ENCODE assay signal across 12 mouse cellular contexts in genomic region chr12:101020210-101021015, GRCm38 (mm10). TPM values are rescaled to one million over a fixed set of nuclear protein-coding genes. Genes with fewer than 3 reads are reported as not detected.
A peak's percentile ranks its signal among the peaks of the same experiment; 100 is the strongest.
DNase-seq lines count a peak whose midpoint lies in the region; ATAC-seq and TF ChIP-seq lines count a peak whose summit lies in the region.
"Had no signal": no experiment of that assay in that cellular context is flagged by ENCODE, and none has a peak within 500 bp of the region (broad histone marks: within the 10 kb centered on the region; RNA-seq: fewer than 3 reads in every experiment).

No protein-coding gene starts in this region.

- no peak overlapping the region for H3K4me2 ChIP-seq in forebrain, embryonic 12.5 days
- H3K4me2 ChIP-seq in lung, embryonic 14.5 days, result no peak overlapping the region
- H3K4me2 ChIP-seq in forebrain, embryonic 16.5 days (ENCODE audit: low read length), result no peak overlapping the region
- H3K4me2 ChIP-seq: limb, embryonic 12.5 days had no signal

- no peaks in the 10 kb centered on the region for H3K27me3 ChIP-seq in forebrain, embryonic 12.5 days
- H3K27me3 ChIP-seq in forebrain, embryonic 10.5 days (ENCODE audit: poor library complexity, severe bottlenecking), result no peaks in the 10 kb centered on the region
- no peaks in the 10 kb centered on the region for H3K27me3 ChIP-seq in lung, embryonic 14.5 days (ENCODE audit: insufficient read depth, low read length)
- H3K27me3 ChIP-seq in forebrain, embryonic 16.5 days (replicated peaks; ENCODE audit: control insufficient read depth, insufficient read depth, low read length), result no peaks in the 10 kb centered on the region

- WGBS in forebrain, embryonic 12.5 days, result 82% methylated on average over 15 of the region's 15 CpGs
- WGBS in forebrain, embryonic 10.5 days, result 90% methylated on average over 15 of the region's 15 CpGs
- 70% methylated on average over 15 of the region's 15 CpGs for WGBS in lung, embryonic 14.5 days
- 54% methylated on average over 15 of the region's 15 CpGs for WGBS in forebrain, embryonic 16.5 days

- 0 out of 2 replicates have a peak, but pooled peaks cover 4% of the 10 kb centered on the region for H3K9me3 ChIP-seq in forebrain, embryonic 12.5 days
- H3K9me3 ChIP-seq in forebrain, embryonic 10.5 days, result peaks cover 6% of the 10 kb centered on the region; the same call in 1 of the 2 replicates
- H3K9me3 ChIP-seq in lung, embryonic 14.5 days (ENCODE audit: low read depth, low read length), result no peaks in the 10 kb centered on the region
- no peaks in the 10 kb centered on the region for H3K9me3 ChIP-seq in forebrain, embryonic 16.5 days (ENCODE audit: control insufficient read depth, low read length)
- H3K9me3 ChIP-seq: limb, embryonic 12.5 days; midbrain, embryonic 10.5 days had no signal

- H3K4me1 ChIP-seq in forebrain, embryonic 12.5 days, result peaks cover 76% of the 10 kb centered on the region
- peaks cover 82% of the 10 kb centered on the region for H3K4me1 ChIP-seq in forebrain, embryonic 10.5 days
- H3K4me1 ChIP-seq in lung, embryonic 14.5 days (ENCODE audit: insufficient read depth), result peaks cover 31% of the 10 kb centered on the region
- H3K4me1 ChIP-seq in forebrain, embryonic 16.5 days (replicated peaks; ENCODE audit: control insufficient read depth, insufficient read depth, low read length), result peaks cover 59% of the 10 kb centered on the region

- no peak for DNase-seq in forebrain, embryonic 10.5 days (ENCODE audit: extremely low spot score, low spot score)
- DNase-seq in lung, embryonic 14.5 days, result peak; percentile 79
- no peak for DNase-seq in lung, postnatal 14 days
- peak; percentile 54 for DNase-seq in cerebellum, adult 11 months
- DNase-seq in layer of hippocampus, postnatal 25 days (ENCODE audit: extremely low spot score in 1 of 2, low spot score in 1 of 2), result no peak
- no peak for DNase-seq in urinary bladder, postnatal 25 days (ENCODE audit: low spot score)
- DNase-seq: kidney, postnatal 36 days had no signal

- 0 out of 2 replicates have a peak overlapping the region, but pooled peaks have one; percentile 19 for H3K27ac ChIP-seq in forebrain, embryonic 12.5 days
- H3K27ac ChIP-seq in forebrain, embryonic 10.5 days, result no peak overlapping the region
- peak overlapping the region; percentile 84 for H3K27ac ChIP-seq in lung, embryonic 14.5 days (ENCODE audit: low read depth)
- H3K27ac ChIP-seq in forebrain, embryonic 16.5 days (ENCODE audit: low read length), result no peak overlapping the region
- H3K27ac ChIP-seq: limb, embryonic 12.5 days; midbrain, embryonic 10.5 days; stomach, postnatal 0 days had no signal

- peaks cover 37% of the 10 kb centered on the region for H3K36me3 ChIP-seq in forebrain, embryonic 12.5 days (replicated peaks)
- peaks cover 72% of the 10 kb centered on the region for H3K36me3 ChIP-seq in forebrain, embryonic 10.5 days (replicated peaks)
- H3K36me3 ChIP-seq in lung, embryonic 14.5 days (ENCODE audit: insufficient read depth), result no peaks in the 10 kb centered on the region
- no peaks in the 10 kb centered on the region; the same call in 1 of the 2 replicates for H3K36me3 ChIP-seq in forebrain, embryonic 16.5 days (ENCODE audit: control insufficient read depth, insufficient read depth)
- H3K36me3 ChIP-seq: limb, embryonic 12.5 days had no signal

- no peak overlapping the region for H3K4me3 ChIP-seq in forebrain, embryonic 12.5 days (replicated peaks)
- H3K4me3 ChIP-seq in forebrain, embryonic 10.5 days, result no peak overlapping the region
- no peak overlapping the region for H3K4me3 ChIP-seq in lung, embryonic 14.5 days (ENCODE audit: low read depth, low read length)
- H3K4me3 ChIP-seq in forebrain, embryonic 16.5 days (replicated peaks; ENCODE audit: low read length), result no peak overlapping the region
- H3K4me3 ChIP-seq: limb, embryonic 12.5 days; midbrain, embryonic 10.5 days had no signal

- no peak for ATAC-seq in forebrain, embryonic 12.5 days (ENCODE audit: low FRiP score)
- 0 out of 2 replicates have a peak, but pooled peaks have one; percentile 13 for ATAC-seq in lung, embryonic 14.5 days (ENCODE audit: insufficient read depth)
- ATAC-seq in forebrain, embryonic 16.5 days, result peak; percentile 26; the same call in 1 of the 2 replicates

- peak; percentile 19; the same call in 1 of the 2 replicates for TF ChIP-seq CTCF in lung, embryonic 14.5 days (IDR thresholded peaks at IDR 0.05; ENCODE audit: low read depth)

- no peak overlapping the region for H3K9ac ChIP-seq in forebrain, embryonic 12.5 days
- no peak overlapping the region for H3K9ac ChIP-seq in lung, embryonic 14.5 days
- H3K9ac ChIP-seq in forebrain, embryonic 16.5 days (replicated peaks; ENCODE audit: low read depth, low read length), result no peak overlapping the region
- H3K9ac ChIP-seq: limb, embryonic 12.5 days had no signal

RNA-seq across cellular contexts. Expression of gene Ccdc88c, which starts 8.4 kb away (rescaled TPM):
- polyA plus RNA-seq in forebrain, embryonic 12.5 days (2016; fragmentation: Nextera tagmentation; extraction: Ambion mirVana), result 28.8 and 30.4 TPM in 2 replicates
- 19.8 and 22.6 TPM in 2 replicates for polyA plus RNA-seq in forebrain, embryonic 10.5 days (2016; fragmentation: Nextera tagmentation; extraction: Ambion mirVana)
- 14.0 and 15.3 TPM in 2 replicates for polyA plus RNA-seq in lung, embryonic 14.5 days (2014; fragmentation: Nextera tagmentation; extraction: Ambion mirVana)
- polyA plus RNA-seq in forebrain, embryonic 16.5 days (2015; fragmentation: Nextera tagmentation; extraction: Ambion mirVana), result 18.1 and 20.7 TPM in 2 replicates
- total RNA-seq in layer of hippocampus, postnatal 25 days (2021), result 10 to 100 TPM; 26.7 to 40.1 TPM

Comparison
In these comparisons a context has a peak if more than half of its experiments do, and no peak if none do; other contexts are left out.
1. H3K27ac ChIP-seq: peak in forebrain, embryonic 12.5 days (single experiment) and lung, embryonic 14.5 days (single experiment); none in forebrain, embryonic 10.5 days (single experiment) and forebrain, embryonic 16.5 days (single experiment).
2. DNase-seq: peak in lung, embryonic 14.5 days (single experiment) and cerebellum, adult 11 months (single experiment); none in forebrain, embryonic 10.5 days (single experiment), lung, postnatal 14 days (single experiment), layer of hippocampus, postnatal 25 days (0 of 2) and urinary bladder, postnatal 25 days (single experiment).